Mouse (Mus musculus): ENCODE results near the gene Rps16. TPM values are rescaled to one million over a fixed set of nuclear protein-coding genes. Genes with fewer than 3 reads are reported as not detected.
A peak's percentile ranks its signal among the peaks of the same experiment; 100 is the strongest.

Gene Rps16
- total RNA-seq (2012; rRNA removed) = 1,678 and 1,740 TPM in 2 replicates

DNA sequence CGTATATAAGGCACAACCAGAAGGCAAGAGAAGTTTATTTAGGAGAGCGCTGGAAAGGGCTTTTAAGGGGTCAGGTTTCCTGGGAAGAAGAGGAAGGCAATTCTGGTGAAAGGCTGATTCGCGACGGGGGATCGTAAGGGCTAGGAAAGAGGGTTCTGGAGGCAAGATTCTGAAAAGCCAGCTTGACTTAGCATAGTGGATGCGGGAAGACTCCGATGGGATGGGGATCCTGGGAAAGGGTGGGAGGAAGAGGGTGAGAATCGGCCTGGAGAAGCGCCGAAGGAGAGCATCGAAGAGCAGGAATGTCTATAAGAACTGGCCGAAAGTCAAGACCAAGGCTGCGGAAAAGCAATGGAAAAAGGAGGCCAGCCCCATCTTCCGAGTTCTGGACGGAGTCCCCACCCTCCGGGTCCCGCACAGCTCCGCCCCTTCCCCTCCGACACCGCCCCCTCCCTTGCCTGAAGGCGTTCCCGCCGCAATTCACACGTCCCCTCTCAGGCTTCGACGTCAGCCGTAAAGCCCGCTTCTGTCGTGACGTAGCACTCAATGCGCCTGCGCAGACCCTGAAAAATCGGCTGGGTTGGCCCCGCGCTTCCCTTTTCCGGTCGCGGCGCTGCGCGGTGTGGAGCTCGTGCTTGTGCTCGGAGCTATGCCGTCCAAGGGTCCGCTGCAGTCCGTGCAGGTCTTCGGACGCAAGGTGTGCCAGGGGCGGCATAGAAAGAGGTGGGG, at the start of gene Rps16:
Rps16 (plus strand) TSS at position 498 of the 729 bp plus-strand sequence.
- DNase-seq (ENCODE audit: low read depth, low spot score) = peak; percentile 93

DNA sequence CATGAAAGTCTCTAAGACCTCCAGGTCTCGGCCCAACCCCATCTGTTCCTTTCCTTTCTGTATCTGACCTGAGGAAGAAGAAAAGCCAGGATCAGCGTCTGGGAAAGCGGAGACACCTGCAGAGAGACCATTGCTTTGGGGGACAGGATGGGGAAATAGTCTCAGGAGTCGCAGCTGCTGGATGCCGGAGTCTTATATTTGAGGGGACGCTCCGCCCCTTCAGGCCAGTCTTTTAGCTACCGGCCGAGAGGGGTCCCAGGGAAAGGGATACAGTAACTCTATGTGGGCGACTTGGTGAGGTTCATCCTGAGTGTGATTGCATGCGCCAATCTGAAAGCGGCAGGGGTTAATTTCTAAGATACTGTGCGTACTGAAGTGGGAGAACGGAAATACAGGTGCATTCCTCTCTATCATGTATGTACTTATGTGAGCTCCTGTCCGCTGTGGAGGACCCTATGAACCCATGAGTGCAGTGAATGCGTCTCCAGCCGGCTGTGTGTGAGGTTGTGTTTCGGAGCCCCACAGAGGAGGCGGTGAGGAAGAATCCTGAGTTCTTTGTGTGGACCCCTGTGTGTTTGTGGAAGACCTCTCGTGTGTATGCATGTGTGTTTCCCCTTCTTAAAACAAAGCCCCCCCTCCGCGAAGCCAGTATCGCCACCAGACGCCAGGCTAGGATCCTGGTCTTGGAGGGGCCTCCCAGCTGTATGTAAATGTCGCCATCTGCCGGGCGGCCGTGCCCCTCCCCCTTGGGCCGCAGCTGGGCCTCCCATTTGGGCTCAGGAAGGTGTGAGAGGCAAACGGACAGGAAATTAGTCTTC, 48.6 kb upstream of the Rps16 start, which contains the start of gene Dll3:
Dll3 (minus strand) TSS at position 623 of the 818 bp plus-strand sequence.
- Histone ChIP-seq H3K4me3 (ENCODE audit: insufficient read depth in 1 of 2, low read depth in 1 of 2, low read length in 2 of 2, poor library complexity in 1 of 2, severe bottlenecking in 1 of 2) (peak within 1 kb of the TSS; percentile 55), H3K9ac (ENCODE audit: insufficient read depth, low read depth, low read length, poor library complexity, severe bottlenecking) (peak within 1 kb of the TSS; percentile 65), H3K4me1 (ENCODE audit: control insufficient read depth in 2 of 2, insufficient read depth in 2 of 2, low read length in 2 of 2, poor library complexity in 1 of 2) (peaks cover 0 to 7% of the 10 kb centered on the region in 2 experiments; a peak in 2 of 4 replicates), H3K27ac (ENCODE audit: insufficient read depth, low read depth, low read length, poor library complexity, severe bottlenecking) (0 out of 2 replicates have a peak within 1 kb of the TSS, but pooled peaks have one; percentile 9), H3K9me3 (ENCODE audit: control insufficient read depth, insufficient read depth, low read depth, low read length) (no peaks in the 10 kb centered on the region), H3K36me3 (ENCODE audit: control insufficient read depth, insufficient read depth, low read length, poor library complexity, severe bottlenecking) (peaks cover 16% of the 10 kb centered on the region)
- no peak for DNase-seq (ENCODE audit: low read depth, low spot score)
- TF ChIP-seq MAFK (IDR thresholded peaks at IDR 0.05; ENCODE audit: insufficient read depth, low read depth, low read length) = no peak
- TF ChIP-seq CHD2 (IDR thresholded peaks at IDR 0.05; ENCODE audit: low read depth, low read length) = no peak
- no peak for TF ChIP-seq ZC3H11A (IDR thresholded peaks at IDR 0.05; ENCODE audit: borderline replicate concordance, low read depth, low read length)
- TF ChIP-seq HCFC1 (IDR thresholded peaks at IDR 0.05; ENCODE audit: borderline replicate concordance, insufficient read depth, low read length) = no peak
- no peak for TF ChIP-seq ZNF384 (IDR thresholded peaks at IDR 0.05; ENCODE audit: low read depth, low read length)
- in situ Hi-C loops (cut with MboI; ENCODE audit: low sequenced_read_pairs in 2 of 2, unreplicated experiment in 2 of 2) = no loop called here

More for the DNA sequence above, at the start of gene Rps16:
- H3K4me3 ChIP-seq (ENCODE audit: insufficient read depth in 1 of 2, low read depth in 1 of 2, low read length in 2 of 2, poor library complexity in 1 of 2, severe bottlenecking in 1 of 2) = peak within 1 kb of the TSS; percentile 91 to 100
- peaks cover 34% of the 10 kb centered on the region for H3K36me3 ChIP-seq (ENCODE audit: control insufficient read depth, insufficient read depth, low read length, poor library complexity, severe bottlenecking)
- H3K9ac ChIP-seq (ENCODE audit: insufficient read depth, low read depth, low read length, poor library complexity, severe bottlenecking) = peak within 1 kb of the TSS; percentile 100
- no peak for TF ChIP-seq ZNF384 (IDR thresholded peaks at IDR 0.05; ENCODE audit: low read depth, low read length)
- no peak for TF ChIP-seq ZC3H11A (IDR thresholded peaks at IDR 0.05; ENCODE audit: borderline replicate concordance, low read depth, low read length)
- TF ChIP-seq MAFK (IDR thresholded peaks at IDR 0.05; ENCODE audit: insufficient read depth, low read depth, low read length) = no peak
- no peak; the same call in 1 of the 2 replicates for TF ChIP-seq HCFC1 (IDR thresholded peaks at IDR 0.05; ENCODE audit: borderline replicate concordance, insufficient read depth, low read length)
- TF ChIP-seq CHD2 (IDR thresholded peaks at IDR 0.05; ENCODE audit: low read depth, low read length) = no peak
- peaks cover 5% of the 10 kb centered on the region in 2 experiments; a peak in 2 of 4 replicates for H3K4me1 ChIP-seq (ENCODE audit: control insufficient read depth in 2 of 2, insufficient read depth in 2 of 2, low read length in 2 of 2, poor library complexity in 1 of 2)
- no peaks in the 10 kb centered on the region for H3K9me3 ChIP-seq (ENCODE audit: control insufficient read depth, insufficient read depth, low read depth, low read length)
- H3K27ac ChIP-seq (ENCODE audit: insufficient read depth, low read depth, low read length, poor library complexity, severe bottlenecking) = peak within 1 kb of the TSS; percentile 89
- in situ Hi-C loops (cut with MboI; ENCODE audit: low sequenced_read_pairs in 2 of 2, unreplicated experiment in 2 of 2) = no loop called here

GRCm38 (mm10) chr7:28305641-28306040, 44.8 kb upstream of the Rps16 start:
- in situ Hi-C loops (cut with MboI; ENCODE audit: low sequenced_read_pairs in 2 of 2, unreplicated experiment in 2 of 2) = no loop called here
- Histone ChIP-seq H3K9me3 (ENCODE audit: control insufficient read depth, insufficient read depth, low read depth, low read length) (no peaks in the 10 kb centered on the region), H3K4me3 (ENCODE audit: insufficient read depth in 1 of 2, low read depth in 1 of 2, low read length in 2 of 2, poor library complexity in 1 of 2, severe bottlenecking in 1 of 2) (no peak overlapping the region), H3K9ac (ENCODE audit: insufficient read depth, low read depth, low read length, poor library complexity, severe bottlenecking) (no peak overlapping the region), H3K27ac (ENCODE audit: insufficient read depth, low read depth, low read length, poor library complexity, severe bottlenecking) (no peak overlapping the region), H3K4me1 (ENCODE audit: control insufficient read depth in 2 of 2, insufficient read depth in 2 of 2, low read length in 2 of 2, poor library complexity in 1 of 2) (peaks cover 2% of the 10 kb centered on the region in 2 experiments), H3K36me3 (ENCODE audit: control insufficient read depth, insufficient read depth, low read length, poor library complexity, severe bottlenecking) (peaks cover 45% of the 10 kb centered on the region)
- TF ChIP-seq CHD2 (IDR thresholded peaks at IDR 0.05; ENCODE audit: low read depth, low read length) (no peak), ZNF384 (IDR thresholded peaks at IDR 0.05; ENCODE audit: low read depth, low read length) (no peak), MAFK (IDR thresholded peaks at IDR 0.05; ENCODE audit: insufficient read depth, low read depth, low read length) (no peak), ZC3H11A (IDR thresholded peaks at IDR 0.05; ENCODE audit: borderline replicate concordance, low read depth, low read length) (no peak), HCFC1 (IDR thresholded peaks at IDR 0.05; ENCODE audit: borderline replicate concordance, insufficient read depth, low read length) (no peak)
- no peak for DNase-seq (ENCODE audit: low read depth, low spot score)

GRCm38 (mm10) chr7:28306216-28306615, 44.2 kb upstream of the Rps16 start:
- no peaks in the 10 kb centered on the region for H3K9me3 ChIP-seq (ENCODE audit: control insufficient read depth, insufficient read depth, low read depth, low read length)
- peaks cover 2 to 4% of the 10 kb centered on the region in 2 experiments for H3K4me1 ChIP-seq (ENCODE audit: control insufficient read depth in 2 of 2, insufficient read depth in 2 of 2, low read length in 2 of 2, poor library complexity in 1 of 2)
- no peak overlapping the region for H3K9ac ChIP-seq (ENCODE audit: insufficient read depth, low read depth, low read length, poor library complexity, severe bottlenecking)
- in situ Hi-C loops (cut with MboI; ENCODE audit: low sequenced_read_pairs in 2 of 2, unreplicated experiment in 2 of 2) = no loop called here
- H3K27ac ChIP-seq (ENCODE audit: insufficient read depth, low read depth, low read length, poor library complexity, severe bottlenecking) = no peak overlapping the region
- no peak for DNase-seq (ENCODE audit: low read depth, low spot score)
- H3K4me3 ChIP-seq (ENCODE audit: insufficient read depth in 1 of 2, low read depth in 1 of 2, low read length in 2 of 2, poor library complexity in 1 of 2, severe bottlenecking in 1 of 2) = no peak overlapping the region
- TF ChIP-seq ZC3H11A (IDR thresholded peaks at IDR 0.05; ENCODE audit: borderline replicate concordance, low read depth, low read length) (no peak), HCFC1 (IDR thresholded peaks at IDR 0.05; ENCODE audit: borderline replicate concordance, insufficient read depth, low read length) (no peak), ZNF384 (IDR thresholded peaks at IDR 0.05; ENCODE audit: low read depth, low read length) (no peak)
- H3K36me3 ChIP-seq (ENCODE audit: control insufficient read depth, insufficient read depth, low read length, poor library complexity, severe bottlenecking) = peaks cover 45% of the 10 kb centered on the region
